Mouse (Mus musculus): ENCODE results near the gene Gpank1. TPM values are rescaled to one million over a fixed set of nuclear protein-coding genes. Genes with fewer than 3 reads are reported as not detected.

The Gpank1 gene
- total and polyA plus RNA-seq, 3 experiments = 45.9 to 87.0 (median 54.0) TPM

- no peak overlapping the region for H3K4me3 ChIP-seq (ENCODE audit: low read depth, low read length)
- no peak for ATAC-seq (ENCODE audit: extremely low read depth, insufficient number of reproducible peaks, low FRiP score, poor library complexity, severe bottlenecking)
- peaks cover under 1% of the 10 kb centered on the region for H3K36me3 ChIP-seq (replicated peaks)
- no peaks in the 10 kb centered on the region for H3K9me3 ChIP-seq (replicated peaks)
- no peak for DNase-seq (ENCODE audit: low spot score)
- H3K27me3 ChIP-seq (ENCODE audit: insufficient read depth, low read length) = peaks cover 23% of the 10 kb centered on the region; the same call in 1 of the 2 replicates
- H3K4me1 ChIP-seq (ENCODE audit: insufficient read depth, low read depth, low read length) = peaks cover 41% of the 10 kb centered on the region
- TF ChIP-seq GATA1 (IDR thresholded peaks at IDR 0.05; ENCODE audit: borderline replicate concordance, low read length) (no peak), GATA2 (IDR thresholded peaks at IDR 0.05; ENCODE audit: borderline replicate concordance, low read depth, low read length) (no peak), TAL1 (conservative IDR thresholded peaks at IDR 0.05; ENCODE audit: low read depth, low read length) (no peak), CTCF (IDR thresholded peaks at IDR 0.05; ENCODE audit: low read depth, low read length) (no peak; the same call in 1 of the 2 replicates), POLR2AphosphoS5 (IDR thresholded peaks at IDR 0.05; ENCODE audit: insufficient replicate concordance, low read depth, low read length) (no peak)
Observed at GRCm38 (mm10) chr17:35168541-35169207, 47.4 kb downstream of the Gpank1 start.

- ATAC-seq (ENCODE audit: extremely low read depth, insufficient number of reproducible peaks, low FRiP score, poor library complexity, severe bottlenecking) = no peak
Observed at GRCm38 (mm10) chr17:35172445-35173234, 51.4 kb downstream of the Gpank1 start.

GRCm38 (mm10) chr17:35173329-35173728, 52.1 kb downstream of the Gpank1 start:
- Histone ChIP-seq H3K9me3 (replicated peaks) (no peaks in the 10 kb centered on the region), H3K27me3 (ENCODE audit: insufficient read depth, low read length) (peaks cover 27% of the 10 kb centered on the region), H3K36me3 (replicated peaks) (no peaks in the 10 kb centered on the region), H3K4me1 (ENCODE audit: insufficient read depth, low read depth, low read length) (peaks cover 47% of the 10 kb centered on the region), H3K4me3 (ENCODE audit: low read depth, low read length) (no peak overlapping the region)
- ATAC-seq (ENCODE audit: extremely low read depth, insufficient number of reproducible peaks, low FRiP score, poor library complexity, severe bottlenecking) = no peak
- no peak for TF ChIP-seq GATA1 (IDR thresholded peaks at IDR 0.05; ENCODE audit: borderline replicate concordance, low read length)
- no peak for DNase-seq (ENCODE audit: low spot score)

More at GRCm38 (mm10) chr17:35172445-35173234, 51.4 kb downstream of the Gpank1 start:
- H3K36me3 ChIP-seq (replicated peaks) = no peaks in the 10 kb centered on the region
- H3K4me3 ChIP-seq (ENCODE audit: low read depth, low read length) = no peak overlapping the region
- H3K4me1 ChIP-seq (ENCODE audit: insufficient read depth, low read depth, low read length) = peaks cover 46% of the 10 kb centered on the region
- peaks cover 27% of the 10 kb centered on the region for H3K27me3 ChIP-seq (ENCODE audit: insufficient read depth, low read length)
- no peak for TF ChIP-seq GATA2 (IDR thresholded peaks at IDR 0.05; ENCODE audit: borderline replicate concordance, low read depth, low read length)
- no peak for TF ChIP-seq GATA1 (IDR thresholded peaks at IDR 0.05; ENCODE audit: borderline replicate concordance, low read length)
- TF ChIP-seq CTCF (IDR thresholded peaks at IDR 0.05; ENCODE audit: low read depth, low read length) = no peak
- TF ChIP-seq TAL1 (conservative IDR thresholded peaks at IDR 0.05; ENCODE audit: low read depth, low read length) = no peak
- no peak for TF ChIP-seq POLR2AphosphoS5 (IDR thresholded peaks at IDR 0.05; ENCODE audit: insufficient replicate concordance, low read depth, low read length)
- H3K9me3 ChIP-seq (replicated peaks) = no peaks in the 10 kb centered on the region
- no peak for DNase-seq (ENCODE audit: low spot score)

Other genes starting within 250 kb of the Gpank1 start
Only the 20 nearest of the 42 such genes appear.
- gene Msh5, start 74.7 kb upstream of the Gpank1 start, total RNA-seq (2014; fragmentation: Nextera tagmentation) = 41.7 and 45.5 TPM in 2 replicates
- 11.8 and 12.4 TPM in 2 replicates for gene Msh5, start 74.7 kb upstream of the Gpank1 start, total RNA-seq (2017)
- gene Msh5, start 74.7 kb upstream of the Gpank1 start, polyA plus RNA-seq (2012) = 11.3 and 11.5 TPM in 2 replicates
- 211 and 218 TPM in 2 replicates for gene Clic1, start 71.5 kb upstream of the Gpank1 start, total RNA-seq (2014; fragmentation: Nextera tagmentation)
- gene Clic1, start 71.5 kb upstream of the Gpank1 start, total RNA-seq (2017) = 562 and 724 TPM in 2 replicates
- 233 and 258 TPM in 2 replicates for gene Clic1, start 71.5 kb upstream of the Gpank1 start, polyA plus RNA-seq (2012)
- gene Ddah2, start 62.4 kb upstream of the Gpank1 start, total RNA-seq (2014; fragmentation: Nextera tagmentation) = 52.4 and 70.3 TPM in 2 replicates
- 179 and 180 TPM in 2 replicates for gene Ddah2, start 62.4 kb upstream of the Gpank1 start, total RNA-seq (2017)
- 242 and 291 TPM in 2 replicates for gene Ddah2, start 62.4 kb upstream of the Gpank1 start, polyA plus RNA-seq (2012)
- not detected in 2 replicates for gene Ly6g6c, start 56.1 kb upstream of the Gpank1 start, total RNA-seq (2014; fragmentation: Nextera tagmentation)
- 0.16 TPM in 1 of 2 replicates, not detected in the other for gene Ly6g6c, start 56.1 kb upstream of the Gpank1 start, total RNA-seq (2017)
- not detected in 2 replicates for gene Ly6g6c, start 56.1 kb upstream of the Gpank1 start, polyA plus RNA-seq (2012)
- gene Mpig6b, start 55.3 kb upstream of the Gpank1 start, total RNA-seq (2014; fragmentation: Nextera tagmentation) = not detected in 2 replicates
- gene Mpig6b, start 55.3 kb upstream of the Gpank1 start, total RNA-seq (2017) = 0.06 TPM in 1 of 2 replicates, not detected in the other
- not detected in 2 replicates for gene Mpig6b, start 55.3 kb upstream of the Gpank1 start, polyA plus RNA-seq (2012)
- gene Ly6g6e, start 44.6 kb upstream of the Gpank1 start, total RNA-seq (2014; fragmentation: Nextera tagmentation) = not detected in 2 replicates
- gene Ly6g6e, start 44.6 kb upstream of the Gpank1 start, total RNA-seq (2017) = not detected in 2 replicates
- gene Ly6g6e, start 44.6 kb upstream of the Gpank1 start, polyA plus RNA-seq (2012) = 0.36 TPM in 1 of 2 replicates, not detected in the other
- gene Ly6g6d, start 43.4 kb upstream of the Gpank1 start, total RNA-seq (2014; fragmentation: Nextera tagmentation) = not detected in 2 replicates
- 0.58 TPM in 1 of 2 replicates, not detected in the other for gene Ly6g6d, start 43.4 kb upstream of the Gpank1 start, total RNA-seq (2017)
- gene Ly6g6d, start 43.4 kb upstream of the Gpank1 start, polyA plus RNA-seq (2012) = 2.0 and 3.6 TPM in 2 replicates
- not detected in 2 replicates for gene Ly6g6f, start 35.8 kb upstream of the Gpank1 start, total RNA-seq (2014; fragmentation: Nextera tagmentation)
- gene Ly6g6f, start 35.8 kb upstream of the Gpank1 start, total RNA-seq (2017) = 0.23 and 0.27 TPM in 2 replicates
- gene Ly6g6f, start 35.8 kb upstream of the Gpank1 start, polyA plus RNA-seq (2012) = 0.10 and 0.24 TPM in 2 replicates
- 28.9 and 32.3 TPM in 2 replicates for gene Abhd16a, start 32.2 kb upstream of the Gpank1 start, total RNA-seq (2014; fragmentation: Nextera tagmentation)
- 35.6 and 50.0 TPM in 2 replicates for gene Abhd16a, start 32.2 kb upstream of the Gpank1 start, total RNA-seq (2017)
- 80.6 and 97.0 TPM in 2 replicates for gene Abhd16a, start 32.2 kb upstream of the Gpank1 start, polyA plus RNA-seq (2012)
- not detected in 2 replicates for gene Ly6g5c, start 13.2 kb upstream of the Gpank1 start, total RNA-seq (2014; fragmentation: Nextera tagmentation)
- not detected in 2 replicates for gene Ly6g5c, start 13.2 kb upstream of the Gpank1 start, total RNA-seq (2017)
- not detected in 2 replicates for gene Ly6g5c, start 13.2 kb upstream of the Gpank1 start, polyA plus RNA-seq (2012)
- gene Ly6g5b, start 6.0 kb upstream of the Gpank1 start, total RNA-seq (2014; fragmentation: Nextera tagmentation) = not detected in 2 replicates
- gene Ly6g5b, start 6.0 kb upstream of the Gpank1 start, total RNA-seq (2017) = 0.82 and 0.93 TPM in 2 replicates
- gene Ly6g5b, start 6.0 kb upstream of the Gpank1 start, polyA plus RNA-seq (2012) = 0.10 and 0.12 TPM in 2 replicates
- 466 and 494 TPM in 2 replicates for gene Csnk2b, start 598 bp downstream of the Gpank1 start, total RNA-seq (2014; fragmentation: Nextera tagmentation)
- 431 and 460 TPM in 2 replicates for gene Csnk2b, start 598 bp downstream of the Gpank1 start, total RNA-seq (2017)
- 74.4 and 79.6 TPM in 2 replicates for gene Csnk2b, start 598 bp downstream of the Gpank1 start, polyA plus RNA-seq (2012)
- gene D17H6S53E, start 4.9 kb downstream of the Gpank1 start, total RNA-seq (2014; fragmentation: Nextera tagmentation) = 5.9 and 9.3 TPM in 2 replicates
- 22.1 and 24.1 TPM in 2 replicates for gene D17H6S53E, start 4.9 kb downstream of the Gpank1 start, total RNA-seq (2017)
- 12.5 and 12.8 TPM in 2 replicates for gene D17H6S53E, start 4.9 kb downstream of the Gpank1 start, polyA plus RNA-seq (2012)
- gene Apom, start 10.6 kb downstream of the Gpank1 start, total RNA-seq (2014; fragmentation: Nextera tagmentation) = not detected in 2 replicates
- gene Apom, start 10.6 kb downstream of the Gpank1 start, total RNA-seq (2017) = 0.22 and 0.23 TPM in 2 replicates
- 0.10 and 0.11 TPM in 2 replicates for gene Apom, start 10.6 kb downstream of the Gpank1 start, polyA plus RNA-seq (2012)
- gene Bag6, start 13.7 kb downstream of the Gpank1 start, total RNA-seq (2014; fragmentation: Nextera tagmentation) = 160 and 182 TPM in 2 replicates
- gene Bag6, start 13.7 kb downstream of the Gpank1 start, total RNA-seq (2017) = 60.7 and 69.5 TPM in 2 replicates
- 686 and 799 TPM in 2 replicates for gene Bag6, start 13.7 kb downstream of the Gpank1 start, polyA plus RNA-seq (2012)
- gene Prrc2a, start 43.4 kb downstream of the Gpank1 start, total RNA-seq (2014; fragmentation: Nextera tagmentation) = 773 and 873 TPM in 2 replicates
- gene Prrc2a, start 43.4 kb downstream of the Gpank1 start, total RNA-seq (2017) = 35.3 and 36.8 TPM in 2 replicates
- gene Prrc2a, start 43.4 kb downstream of the Gpank1 start, polyA plus RNA-seq (2012) = 1,534 and 1,682 TPM in 2 replicates
- 3.1 TPM in 1 of 2 replicates, not detected in the other for gene Aif1, start 54.6 kb downstream of the Gpank1 start, total RNA-seq (2014; fragmentation: Nextera tagmentation)
- 2.1 and 3.2 TPM in 2 replicates for gene Aif1, start 54.6 kb downstream of the Gpank1 start, total RNA-seq (2017)
- 0.17 TPM in 1 of 2 replicates, not detected in the other for gene Aif1, start 54.6 kb downstream of the Gpank1 start, polyA plus RNA-seq (2012)
- gene Lst1, start 67.0 kb downstream of the Gpank1 start, total RNA-seq (2014; fragmentation: Nextera tagmentation) = 81.9 and 91.5 TPM in 2 replicates
- gene Lst1, start 67.0 kb downstream of the Gpank1 start, total RNA-seq (2017) = 391 and 521 TPM in 2 replicates
- 7.1 and 8.0 TPM in 2 replicates for gene Lst1, start 67.0 kb downstream of the Gpank1 start, polyA plus RNA-seq (2012)
- not detected in 2 replicates for gene Ltb, start 73.0 kb downstream of the Gpank1 start, total RNA-seq (2014; fragmentation: Nextera tagmentation)
- gene Ltb, start 73.0 kb downstream of the Gpank1 start, total RNA-seq (2017) = 0.99 and 1.2 TPM in 2 replicates
- gene Ltb, start 73.0 kb downstream of the Gpank1 start, polyA plus RNA-seq (2012) = 0.45 and 0.78 TPM in 2 replicates
- gene Tnf, start 80.6 kb downstream of the Gpank1 start, total RNA-seq (2014; fragmentation: Nextera tagmentation) = 0.68 TPM in 1 of 2 replicates, not detected in the other
- 1.4 and 1.5 TPM in 2 replicates for gene Tnf, start 80.6 kb downstream of the Gpank1 start, total RNA-seq (2017)
- gene Tnf, start 80.6 kb downstream of the Gpank1 start, polyA plus RNA-seq (2012) = 0.04 TPM in 1 of 2 replicates, not detected in the other

Measured in G1E (cell line).